Mouse (Mus musculus) CH12.LX (cell line): ENCODE measurements around the gene BC017158. TPM values are rescaled to one million over a fixed set of nuclear protein-coding genes. Genes with fewer than 3 reads are reported as not detected.

Experiments used
- DNase-seq: peaks from one replicate; pipeline ENCODE4 v3.0.0-alpha.2; 2013; ENCODE audit errors: extremely low read depth
- H3K27ac ChIP-seq: 2 replicates; pipeline ENCODE4 v1.5.1; 2012; ENCODE audit warnings: low read depth, mild to moderate bottlenecking, control low read depth, moderate library complexity; ENCODE audit not compliant: insufficient read depth
- H3K27me3 ChIP-seq: replicated peaks from 2 replicates; pipeline ENCODE3; 2012; ENCODE audit warnings: inconsistent platforms
- H3K36me3 ChIP-seq, 2 experiments: replicated peaks in 1 of 2; 2 replicates each; pipeline versions ENCODE3 to v1.6.1; 2012; ENCODE audit warnings: inconsistent platforms in 1 of 2, low read length in 1 of 2, mild to moderate bottlenecking in 1 of 2, mixed read lengths in 1 of 2, moderate library complexity in 1 of 2; ENCODE audit not compliant: control insufficient read depth in 1 of 2, insufficient read depth in 1 of 2
- H3K4me1 ChIP-seq, 2 experiments: 2 replicates each; pipeline ENCODE4 v1.6.1; 2012; ENCODE audit warnings: inconsistent platforms in 1 of 2, moderate library complexity in 1 of 2; ENCODE audit not compliant: insufficient read depth in 2 of 2, control insufficient read depth in 1 of 2
- H3K4me2 ChIP-seq: 2 replicates; pipeline ENCODE4 v1.6.1; 2012; ENCODE audit warnings: low read depth, mild to moderate bottlenecking, control low read depth; ENCODE audit not compliant: poor library complexity, insufficient read depth, severe bottlenecking
- H3K4me3 ChIP-seq, 3 experiments: fragments of 150-350 bp in 1 of 3; sonication (generic) in 1 of 3; replicated peaks in 1 of 3; 2 replicates each; pipeline versions ENCODE3 to v1.5.1; 2011 to 2012; ENCODE audit warnings: low read depth in 2 of 3, low read length in 2 of 3, mild to moderate bottlenecking in 2 of 3, moderate library complexity in 2 of 3, control low read depth in 1 of 3, improper control_type of control experiment in 1 of 3, inconsistent platforms in 1 of 3, mixed read lengths in 1 of 3; ENCODE audit not compliant: poor library complexity in 1 of 3
- H3K79me2 ChIP-seq: replicated peaks from 2 replicates; pipeline ENCODE4 v1.6.1; 2012; ENCODE audit warnings: mild to moderate bottlenecking, moderate library complexity; ENCODE audit not compliant: control insufficient read depth, poor library complexity, insufficient read depth, severe bottlenecking; ENCODE audit errors: extremely low read depth
- H3K9ac ChIP-seq: 2 replicates; pipeline ENCODE4 v1.6.1; 2012; ENCODE audit warnings: low read depth, mild to moderate bottlenecking, control low read depth, moderate library complexity; ENCODE audit not compliant: insufficient read depth
- H3K9me3 ChIP-seq: replicated peaks from 2 replicates; pipeline ENCODE3; 2012; ENCODE audit warnings: low read length, inconsistent platforms, mixed read lengths
- CHD2 ChIP-seq: IDR thresholded peaks from 2 replicates; pipeline ENCODE4 v1.6.1; 2011; ENCODE audit warnings: low read length, improper control_type of control experiment
- ELF1 ChIP-seq: IDR thresholded peaks from 2 replicates; pipeline ENCODE4 v1.6.1; 2014; ENCODE audit warnings: low read depth, mild to moderate bottlenecking, inconsistent platforms, low read length, improper control_type of control experiment
- GABPA ChIP-seq: IDR thresholded peaks from 2 replicates; pipeline ENCODE4 v1.6.1; 2012; ENCODE audit warnings: low read depth, low read length, improper control_type of control experiment, inconsistent platforms; ENCODE audit not compliant: insufficient replicate concordance
- HCFC1 ChIP-seq: IDR thresholded peaks from 2 replicates; pipeline ENCODE4 v1.6.1; 2012; ENCODE audit warnings: low read depth, mild to moderate bottlenecking, inconsistent platforms, low read length, improper control_type of control experiment
- IRF4 ChIP-seq: IDR thresholded peaks from 2 replicates; pipeline ENCODE4 v1.6.1; 2014; ENCODE audit warnings: low read depth, mild to moderate bottlenecking, inconsistent platforms, low read length, improper control_type of control experiment
- JUN ChIP-seq: IDR thresholded peaks from 2 replicates; pipeline ENCODE4 v1.6.1; 2011; ENCODE audit warnings: low read depth, mild to moderate bottlenecking, low read length, improper control_type of control experiment, moderate library complexity; ENCODE audit not compliant: insufficient read depth
- JUND ChIP-seq: conservative IDR thresholded peaks from 2 replicates; pipeline ENCODE4 v1.6.1; 2011; ENCODE audit warnings: low read depth, low read length, improper control_type of control experiment
- MAFK ChIP-seq: IDR thresholded peaks from 2 replicates; pipeline ENCODE4 v1.6.1; 2011; ENCODE audit warnings: low read length, improper control_type of control experiment; ENCODE audit not compliant: insufficient replicate concordance
- MAX ChIP-seq: IDR thresholded peaks from 2 replicates; pipeline ENCODE4 v1.6.1; 2011; ENCODE audit warnings: low read length, improper control_type of control experiment
- MAZ ChIP-seq: IDR thresholded peaks from 2 replicates; pipeline ENCODE4 v1.6.1; 2012; ENCODE audit warnings: low read depth, mild to moderate bottlenecking, inconsistent platforms, low read length, improper control_type of control experiment, moderate library complexity
- NRF1 ChIP-seq: IDR thresholded peaks from 2 replicates; pipeline ENCODE4 v1.6.1; 2014; ENCODE audit warnings: low read depth, mild to moderate bottlenecking, inconsistent platforms, low read length, improper control_type of control experiment, moderate library complexity
- POLR2A ChIP-seq: IDR thresholded peaks from 2 replicates; pipeline ENCODE4 v1.6.1; 2011; ENCODE audit warnings: low read depth, mild to moderate bottlenecking, improper control_type of control experiment, low read length
- POLR2AphosphoS2 ChIP-seq: IDR thresholded peaks from 2 replicates; pipeline ENCODE4 v1.6.1; 2011; ENCODE audit warnings: low read depth, low read length, improper control_type of control experiment
- RAD21 ChIP-seq: IDR thresholded peaks from 2 replicates; pipeline ENCODE4 v1.6.1; 2011; ENCODE audit warnings: low read depth, mild to moderate bottlenecking, low read length, improper control_type of control experiment, moderate library complexity
- RCOR1 ChIP-seq: conservative IDR thresholded peaks from 2 replicates; pipeline ENCODE4 v1.6.1; 2012; ENCODE audit warnings: low read depth, mild to moderate bottlenecking, inconsistent platforms, low read length, improper control_type of control experiment
- TBP ChIP-seq: conservative IDR thresholded peaks from 2 replicates; pipeline ENCODE4 v1.6.1; 2011; ENCODE audit warnings: low read depth, low read length, improper control_type of control experiment
- USF2 ChIP-seq: conservative IDR thresholded peaks from 2 replicates; pipeline ENCODE4 v1.6.1; 2011; ENCODE audit warnings: low read depth, low read length, improper control_type of control experiment
- ZC3H11A ChIP-seq: IDR thresholded peaks from 2 replicates; pipeline ENCODE4 v1.6.1; 2012; ENCODE audit warnings: low read depth, mild to moderate bottlenecking, inconsistent platforms, low read length, improper control_type of control experiment
- ZMIZ1 ChIP-seq: IDR thresholded peaks from 2 replicates; pipeline ENCODE4 v1.6.1; 2012; ENCODE audit warnings: low read depth, mild to moderate bottlenecking, inconsistent platforms, low read length, improper control_type of control experiment
- dilution Hi-C: fragments of 300-500 bp; cut with MboI; formaldehyde crosslinking; loops from 2 replicates; pipeline ENCODE4 v1.14.3; 2020; ENCODE audit warnings: low sequenced_read_pairs; ENCODE audit not compliant: extremely low pct_unique_long_range_greater_than_20kb, extremely low pct_ligation_motif_present
- in situ Hi-C: fragments of 300-500 bp; cut with MboI; formaldehyde crosslinking; loops from 3 replicates; pipeline ENCODE4 v1.14.3; 2019; ENCODE audit warnings: low sequenced_read_pairs, low pct_ligation_motif_present, low pct_unique_long_range_greater_than_20kb, mixed read lengths
- polyA plus RNA-seq: library from polyadenylated mRNA; unstranded; fragments of >175 nt; gene quantifications from 2 replicates; pipeline ENCODE4 v1.2.1, GENCODE M21; 2012; ENCODE audit warnings: low read depth; ENCODE audit not compliant: insufficient read length
- total RNA-seq, 2 experiments: library from RNA; depleted of rRNA; stranded (reverse); fragments of 300-350 nt in 1 of 2; fragments of >200 nt in 1 of 2; gene quantifications; 2 replicates each; pipeline ENCODE4 v1.2.3; 2012 to 2014

The BC017158 gene
- total and polyA plus RNA-seq, 3 experiments, result 4.9 to 14.5 (median 8.1) TPM

DNA sequence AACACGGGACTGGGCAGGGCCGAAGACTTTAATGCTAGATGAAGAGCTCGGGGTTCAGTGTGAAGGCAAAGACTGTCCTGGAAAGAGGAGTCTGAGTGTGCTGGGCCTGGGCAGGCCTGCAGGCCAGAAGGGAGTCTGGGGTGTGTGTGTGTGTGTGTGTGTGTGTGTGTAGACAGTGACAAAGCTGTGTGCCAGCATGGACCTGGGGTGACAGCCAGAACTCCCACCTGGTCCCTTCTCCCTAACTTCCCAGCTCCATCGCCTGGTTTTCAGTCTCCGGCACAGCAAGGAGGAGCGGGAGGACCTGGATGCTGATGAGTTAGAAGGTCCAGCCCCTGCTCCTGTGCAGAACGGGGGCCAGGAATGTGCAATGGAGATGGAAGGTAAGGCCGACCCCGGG lies 26.5 kb downstream of the BC017158 start:
- H3K9ac ChIP-seq, result no peak overlapping the region
- H3K4me2 ChIP-seq, result no peak overlapping the region
- DNase-seq, result no peak
- H3K4me1 ChIP-seq, result no peaks in the 10 kb centered on the region
- dilution Hi-C loops (no loop called here), in situ Hi-C loops (no loop called here)
- TF ChIP-seq JUN (no peak), ZMIZ1 (no peak), GABPA (no peak), HCFC1 (no peak)
- H3K27me3 ChIP-seq, result peaks cover 3% of the 10 kb centered on the region
- peaks cover 30 to 63% of the 10 kb centered on the region in 2 experiments for H3K36me3 ChIP-seq
- no peak overlapping the region for H3K4me3 ChIP-seq
- no peaks in the 10 kb centered on the region for H3K9me3 ChIP-seq
- no peak overlapping the region for H3K27ac ChIP-seq
- H3K79me2 ChIP-seq, result no peaks in the 10 kb centered on the region

DNA sequence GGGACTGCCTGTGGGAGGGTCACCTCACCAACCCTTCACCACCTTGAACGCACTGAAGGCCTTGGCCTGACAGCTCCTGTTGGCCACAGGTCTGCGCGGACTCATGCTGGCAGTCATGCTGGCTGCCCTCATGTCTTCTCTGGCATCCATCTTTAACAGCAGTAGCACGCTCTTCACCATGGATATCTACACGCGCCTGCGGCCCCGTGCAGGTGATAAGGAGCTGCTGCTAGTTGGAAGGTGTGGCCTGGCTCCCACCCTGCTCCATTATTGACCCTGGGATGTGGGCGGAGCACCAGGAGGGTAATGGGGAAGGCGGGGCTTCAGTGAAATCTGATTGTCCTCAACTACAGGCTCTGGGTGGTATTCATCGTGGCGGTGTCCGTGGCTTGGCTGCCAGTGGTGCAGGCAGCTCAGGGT lies 27.5 kb downstream of the BC017158 start:
- H3K27me3 ChIP-seq, result peaks cover 4% of the 10 kb centered on the region
- dilution Hi-C loops, result no loop called here
- DNase-seq, result no peak
- TF ChIP-seq RCOR1 (no peak), ELF1 (no peak), USF2 (no peak), MAX (no peak), POLR2AphosphoS2 (no peak), MAFK (no peak), CHD2 (no peak), RAD21 (no peak), MAZ (no peak), IRF4 (no peak), ZC3H11A (no peak), NRF1 (no peak), JUND (no peak), POLR2A (no peak), TBP (no peak)
- no peaks in the 10 kb centered on the region for H3K9me3 ChIP-seq
- H3K4me2 ChIP-seq, result no peak overlapping the region
- H3K79me2 ChIP-seq, result no peaks in the 10 kb centered on the region
- H3K4me3 ChIP-seq, result no peak overlapping the region
- in situ Hi-C loops, result no loop called here
- peaks cover 22 to 53% of the 10 kb centered on the region in 2 experiments for H3K36me3 ChIP-seq
- H3K9ac ChIP-seq, result no peak overlapping the region
- no peaks in the 10 kb centered on the region for H3K4me1 ChIP-seq
- H3K27ac ChIP-seq, result no peak overlapping the region
